ENCODE assay signal across 9 mouse cellular contexts in the genomic region with DNA sequence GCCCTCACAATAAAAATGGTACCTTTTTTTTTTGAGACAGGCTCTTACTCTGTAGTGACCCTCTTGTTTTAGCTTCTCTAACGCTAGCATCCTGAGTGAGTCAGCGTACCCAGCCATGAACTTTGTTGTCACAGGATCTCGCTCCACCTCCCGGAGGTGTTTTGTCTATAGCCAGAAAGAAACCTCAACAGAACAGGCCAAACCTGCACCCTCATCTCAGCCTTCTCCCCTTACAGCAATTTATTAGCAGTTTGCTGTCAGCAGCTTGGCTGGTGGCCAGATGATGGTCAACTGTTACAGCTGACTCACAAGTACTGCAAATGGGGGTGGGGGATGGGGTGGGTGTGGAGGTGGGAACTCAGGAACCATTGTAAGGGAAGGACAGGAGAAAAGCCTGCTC. TPM values are rescaled to one million over a fixed set of nuclear protein-coding genes. Genes with fewer than 3 reads are reported as not detected.
DNase-seq lines count a peak whose midpoint lies in the region; ATAC-seq lines count a peak whose summit lies in the region.
"Had no signal": no experiment of that assay in that cellular context is flagged by ENCODE, and none has a peak within 500 bp of the region (broad histone marks: within the 10 kb centered on the region; RNA-seq: fewer than 3 reads in every experiment).

No protein-coding gene starts in this region.

- H3K27ac ChIP-seq in forebrain, embryonic 14.5 days (ENCODE audit: low read depth, low read length): no peak overlapping the region
- H3K27ac ChIP-seq in forebrain, embryonic 13.5 days: no peak overlapping the region
- H3K27ac ChIP-seq in neural tube, embryonic 11.5 days (ENCODE audit: low read depth, low read length): no peak overlapping the region
- no peak overlapping the region for H3K27ac ChIP-seq in neural tube, embryonic 15.5 days (replicated peaks)
- H3K27ac ChIP-seq in intestine, embryonic 16.5 days (ENCODE audit: low read length): no peak overlapping the region
- H3K27ac ChIP-seq: neural tube, embryonic 12.5 days had no signal

- H3K4me3 ChIP-seq in forebrain, embryonic 14.5 days (ENCODE audit: low read depth, low read length): no peak overlapping the region
- H3K4me3 ChIP-seq in forebrain, embryonic 13.5 days: no peak overlapping the region
- H3K4me3 ChIP-seq in neural tube, embryonic 11.5 days (ENCODE audit: low read depth, low read length): no peak overlapping the region
- no peak overlapping the region for H3K4me3 ChIP-seq in neural tube, embryonic 15.5 days (replicated peaks)
- H3K4me3 ChIP-seq in intestine, embryonic 16.5 days (ENCODE audit: low read length): no peak overlapping the region
- H3K4me3 ChIP-seq: neural tube, embryonic 12.5 days had no signal

- peak; percentile 75 for DNase-seq in forebrain, embryonic 14.5 days (ENCODE audit: low spot score)
- DNase-seq in neural tube, embryonic 11.5 days (ENCODE audit: low spot score): peak; percentile 68
- peak; percentile 26 for DNase-seq in telencephalon, adult 2 months (ENCODE audit: low read depth, low spot score)

- no peaks in the 10 kb centered on the region for H3K27me3 ChIP-seq in forebrain, embryonic 14.5 days (replicated peaks; ENCODE audit: control insufficient read depth, insufficient read depth, low read length)
- H3K27me3 ChIP-seq in forebrain, embryonic 13.5 days: no peaks in the 10 kb centered on the region
- H3K27me3 ChIP-seq in neural tube, embryonic 11.5 days (ENCODE audit: control insufficient read depth, insufficient read depth, low read length): no peaks in the 10 kb centered on the region
- no peaks in the 10 kb centered on the region for H3K27me3 ChIP-seq in neural tube, embryonic 15.5 days (replicated peaks)
- no peaks in the 10 kb centered on the region for H3K27me3 ChIP-seq in intestine, embryonic 16.5 days (replicated peaks; ENCODE audit: control insufficient read depth, insufficient read depth, low read length)
- H3K27me3 ChIP-seq: neural tube, embryonic 12.5 days had no signal

- peaks cover 82% of the 10 kb centered on the region for H3K36me3 ChIP-seq in forebrain, embryonic 14.5 days (ENCODE audit: control insufficient read depth, insufficient read depth, low read length)
- H3K36me3 ChIP-seq in forebrain, embryonic 13.5 days (ENCODE audit: poor library complexity, severe bottlenecking): peaks cover 82% of the 10 kb centered on the region
- peaks cover 66% of the 10 kb centered on the region for H3K36me3 ChIP-seq in neural tube, embryonic 11.5 days (ENCODE audit: control insufficient read depth, insufficient read depth, low read length)
- H3K36me3 ChIP-seq in neural tube, embryonic 15.5 days: peaks cover 72% of the 10 kb centered on the region
- peaks cover 66% of the 10 kb centered on the region for H3K36me3 ChIP-seq in intestine, embryonic 16.5 days (ENCODE audit: control insufficient read depth, insufficient read depth, low read length)

- no peaks in the 10 kb centered on the region for H3K4me1 ChIP-seq in forebrain, embryonic 14.5 days (ENCODE audit: control insufficient read depth, insufficient read depth, low read length)
- H3K4me1 ChIP-seq in forebrain, embryonic 13.5 days: no peaks in the 10 kb centered on the region
- H3K4me1 ChIP-seq in neural tube, embryonic 11.5 days (ENCODE audit: control insufficient read depth, insufficient read depth, low read length): no peaks in the 10 kb centered on the region
- H3K4me1 ChIP-seq in neural tube, embryonic 15.5 days: peaks cover 6% of the 10 kb centered on the region
- 0 out of 2 replicates have a peak, but pooled peaks cover 10% of the 10 kb centered on the region for H3K4me1 ChIP-seq in intestine, embryonic 16.5 days (ENCODE audit: control insufficient read depth, insufficient read depth, low read length)

- no peak overlapping the region for H3K9ac ChIP-seq in forebrain, embryonic 14.5 days (ENCODE audit: low read length)
- H3K9ac ChIP-seq in forebrain, embryonic 13.5 days: no peak overlapping the region
- no peak overlapping the region for H3K9ac ChIP-seq in neural tube, embryonic 11.5 days (ENCODE audit: low read length)
- H3K9ac ChIP-seq in neural tube, embryonic 15.5 days (replicated peaks): no peak overlapping the region
- no peak overlapping the region for H3K9ac ChIP-seq in intestine, embryonic 16.5 days (ENCODE audit: low read depth, low read length)
- H3K9ac ChIP-seq: neural tube, embryonic 12.5 days had no signal

- 87% methylated on average over 4 of the region's 4 CpGs for WGBS in forebrain, embryonic 14.5 days
- WGBS in forebrain, embryonic 13.5 days: 87% methylated on average over 4 of the region's 4 CpGs
- WGBS in neural tube, embryonic 11.5 days: 87% methylated on average over 4 of the region's 4 CpGs
- WGBS in neural tube, embryonic 15.5 days: 77% methylated on average over 4 of the region's 4 CpGs
- 75% methylated on average over 4 of the region's 4 CpGs for WGBS in intestine, embryonic 16.5 days

- no peak for ATAC-seq in forebrain, embryonic 14.5 days
- ATAC-seq in forebrain, embryonic 13.5 days: no peak
- ATAC-seq in neural tube, embryonic 11.5 days (ENCODE audit: insufficient read depth, low FRiP score, low TSS enrichment): no peak
- no peak for ATAC-seq in neural tube, embryonic 15.5 days (ENCODE audit: low FRiP score)
- peak; percentile 9; the same call in 1 of the 2 replicates for ATAC-seq in intestine, embryonic 16.5 days
- ATAC-seq in megakaryocyte-erythroid progenitor cell, adult 5-6 weeks (replicated peaks; ENCODE audit: low FRiP score, low TSS enrichment, poor library complexity, severe bottlenecking): no peak
- no peak for ATAC-seq in monocyte, adult 5-6 weeks (replicated peaks; ENCODE audit: insufficient number of reproducible peaks, low FRiP score, low TSS enrichment, poor library complexity, severe bottlenecking)

- no peak overlapping the region for H3K4me2 ChIP-seq in forebrain, embryonic 14.5 days (ENCODE audit: low read length)
- no peak overlapping the region for H3K4me2 ChIP-seq in forebrain, embryonic 13.5 days
- H3K4me2 ChIP-seq in neural tube, embryonic 11.5 days (ENCODE audit: low read depth): no peak overlapping the region
- no peak overlapping the region for H3K4me2 ChIP-seq in neural tube, embryonic 15.5 days
- no peak overlapping the region for H3K4me2 ChIP-seq in intestine, embryonic 16.5 days (ENCODE audit: low read depth, low read length)
- H3K4me2 ChIP-seq: neural tube, embryonic 12.5 days had no signal

- H3K9me3 ChIP-seq in forebrain, embryonic 14.5 days (replicated peaks; ENCODE audit: control insufficient read depth, low read length): peaks cover 5% of the 10 kb centered on the region
- H3K9me3 ChIP-seq in forebrain, embryonic 13.5 days (replicated peaks): peaks cover 18% of the 10 kb centered on the region
- H3K9me3 ChIP-seq in neural tube, embryonic 11.5 days (ENCODE audit: control insufficient read depth, low read length): peaks cover 65% of the 10 kb centered on the region
- no peaks in the 10 kb centered on the region for H3K9me3 ChIP-seq in neural tube, embryonic 15.5 days (replicated peaks)
- H3K9me3 ChIP-seq in intestine, embryonic 16.5 days (ENCODE audit: control insufficient read depth, low read length): no peaks in the 10 kb centered on the region

RNA-seq across cellular contexts. Expression of a gene that starts 15.2 kb away (rescaled TPM):
- polyA plus RNA-seq in forebrain, embryonic 14.5 days (2014; fragmentation: Nextera tagmentation; extraction: Ambion mirVana): 64.5 and 76.3 TPM in 2 replicates
- 145 and 146 TPM in 2 replicates for polyA plus RNA-seq in forebrain, embryonic 13.5 days (2015; fragmentation: Nextera tagmentation; extraction: Ambion mirVana)
- polyA plus RNA-seq in neural tube, embryonic 11.5 days (2014; fragmentation: Nextera tagmentation; extraction: Ambion mirVana): 136 and 141 TPM in 2 replicates
- polyA plus RNA-seq in neural tube, embryonic 15.5 days (2015; fragmentation: Nextera tagmentation; extraction: Ambion mirVana): 63.6 and 84.0 TPM in 2 replicates
- polyA plus RNA-seq in intestine, embryonic 16.5 days (2015; fragmentation: Nextera tagmentation; extraction: Ambion mirVana): 135 and 141 TPM in 2 replicates
- total RNA-seq in megakaryocyte-erythroid progenitor cell, adult 5-6 weeks (2014; fragmentation: Nextera tagmentation): 203 and 209 TPM in 2 replicates
- total RNA-seq in megakaryocyte-erythroid progenitor cell, adult 5-6 weeks (2017): 173 and 190 TPM in 2 replicates
- 79.2 to 121 TPM (median 80.4 TPM) in 3 replicates for total RNA-seq in monocyte, adult 5-6 weeks (2017)

RNA-seq across cellular contexts. Expression of a gene that starts 15.2 kb away (rescaled TPM):
- not detected in 2 replicates for polyA plus RNA-seq in forebrain, embryonic 14.5 days (2014; fragmentation: Nextera tagmentation; extraction: Ambion mirVana)
- 0.06 TPM in 1 of 2 replicates, not detected in the other for polyA plus RNA-seq in forebrain, embryonic 13.5 days (2015; fragmentation: Nextera tagmentation; extraction: Ambion mirVana)
- not detected in 2 replicates for polyA plus RNA-seq in neural tube, embryonic 11.5 days (2014; fragmentation: Nextera tagmentation; extraction: Ambion mirVana)
- polyA plus RNA-seq in neural tube, embryonic 15.5 days (2015; fragmentation: Nextera tagmentation; extraction: Ambion mirVana): 0.11 and 0.14 TPM in 2 replicates
- polyA plus RNA-seq in intestine, embryonic 16.5 days (2015; fragmentation: Nextera tagmentation; extraction: Ambion mirVana): not detected in 2 replicates
- not detected in 2 replicates for total RNA-seq in megakaryocyte-erythroid progenitor cell, adult 5-6 weeks (2014; fragmentation: Nextera tagmentation)
- total RNA-seq in megakaryocyte-erythroid progenitor cell, adult 5-6 weeks (2017): not detected in 2 replicates
- total RNA-seq in monocyte, adult 5-6 weeks (2017): not detected in 3 replicates
- polyA plus RNA-seq: neural tube, embryonic 12.5 days had no signal

RNA-seq across cellular contexts. Expression of a gene that starts 35.5 kb away (rescaled TPM):
- 1.3 and 1.7 TPM in 2 replicates for polyA plus RNA-seq in forebrain, embryonic 14.5 days (2014; fragmentation: Nextera tagmentation; extraction: Ambion mirVana)
- polyA plus RNA-seq in forebrain, embryonic 13.5 days (2015; fragmentation: Nextera tagmentation; extraction: Ambion mirVana): 1.7 TPM in 2 replicates
- polyA plus RNA-seq in neural tube, embryonic 11.5 days (2014; fragmentation: Nextera tagmentation; extraction: Ambion mirVana): 1.3 and 1.4 TPM in 2 replicates
- 0.41 and 0.69 TPM in 2 replicates for polyA plus RNA-seq in neural tube, embryonic 15.5 days (2015; fragmentation: Nextera tagmentation; extraction: Ambion mirVana)
- polyA plus RNA-seq in intestine, embryonic 16.5 days (2015; fragmentation: Nextera tagmentation; extraction: Ambion mirVana): 0.76 and 0.88 TPM in 2 replicates
- 0.25 TPM in 1 of 2 replicates, not detected in the other for total RNA-seq in megakaryocyte-erythroid progenitor cell, adult 5-6 weeks (2014; fragmentation: Nextera tagmentation)
- total RNA-seq in megakaryocyte-erythroid progenitor cell, adult 5-6 weeks (2017): 0.05 and 1.9 TPM in 2 replicates
- total RNA-seq in monocyte, adult 5-6 weeks (2017): 0.38 to 2.2 TPM (median 1.2 TPM) in 3 replicates

RNA-seq across cellular contexts. Expression of a gene that starts 50.5 kb away (rescaled TPM):
- not detected in 2 replicates for polyA plus RNA-seq in forebrain, embryonic 14.5 days (2014; fragmentation: Nextera tagmentation; extraction: Ambion mirVana)
- not detected in 2 replicates for polyA plus RNA-seq in forebrain, embryonic 13.5 days (2015; fragmentation: Nextera tagmentation; extraction: Ambion mirVana)
- polyA plus RNA-seq in neural tube, embryonic 11.5 days (2014; fragmentation: Nextera tagmentation; extraction: Ambion mirVana): not detected in 2 replicates
- polyA plus RNA-seq in neural tube, embryonic 15.5 days (2015; fragmentation: Nextera tagmentation; extraction: Ambion mirVana): 0.34 TPM in 1 of 2 replicates, not detected in the other
- polyA plus RNA-seq in intestine, embryonic 16.5 days (2015; fragmentation: Nextera tagmentation; extraction: Ambion mirVana): 55.9 and 79.1 TPM in 2 replicates
- total RNA-seq in megakaryocyte-erythroid progenitor cell, adult 5-6 weeks (2014; fragmentation: Nextera tagmentation): not detected in 2 replicates
- not detected in 2 replicates for total RNA-seq in megakaryocyte-erythroid progenitor cell, adult 5-6 weeks (2017)
- total RNA-seq in monocyte, adult 5-6 weeks (2017): 0.57 to 0.68 TPM (median 0.64 TPM) in 3 replicates
- polyA plus RNA-seq: neural tube, embryonic 12.5 days had no signal

RNA-seq across cellular contexts. Expression of a gene that starts 56.7 kb away (rescaled TPM):
- polyA plus RNA-seq in forebrain, embryonic 14.5 days (2014; fragmentation: Nextera tagmentation; extraction: Ambion mirVana): 11.8 and 14.4 TPM in 2 replicates
- polyA plus RNA-seq in forebrain, embryonic 13.5 days (2015; fragmentation: Nextera tagmentation; extraction: Ambion mirVana): 11.1 and 12.5 TPM in 2 replicates
- polyA plus RNA-seq in neural tube, embryonic 11.5 days (2014; fragmentation: Nextera tagmentation; extraction: Ambion mirVana): 13.6 and 14.8 TPM in 2 replicates
- polyA plus RNA-seq in neural tube, embryonic 15.5 days (2015; fragmentation: Nextera tagmentation; extraction: Ambion mirVana): 11.9 and 13.7 TPM in 2 replicates
- polyA plus RNA-seq in intestine, embryonic 16.5 days (2015; fragmentation: Nextera tagmentation; extraction: Ambion mirVana): 5.7 and 8.0 TPM in 2 replicates
- 8.2 and 9.5 TPM in 2 replicates for total RNA-seq in megakaryocyte-erythroid progenitor cell, adult 5-6 weeks (2014; fragmentation: Nextera tagmentation)
- 0.99 and 1.8 TPM in 2 replicates for total RNA-seq in megakaryocyte-erythroid progenitor cell, adult 5-6 weeks (2017)
- total RNA-seq in monocyte, adult 5-6 weeks (2017): not detected in 3 replicates
